Mouse (Mus musculus) myocyte (in vitro differentiated cells): ENCODE data around the gene Tet3. TPM values are rescaled to one million over a fixed set of nuclear protein-coding genes. Genes with fewer than 3 reads are reported as not detected.

Experiments
- H3K27me3 ChIP-seq: one replicate; pipeline ENCODE4 v1.6.1; 2011; ENCODE audit not compliant: control insufficient read depth, insufficient read depth, insufficient read length
- H3K36me3 ChIP-seq: one replicate; pipeline ENCODE4 v1.6.1; 2011; ENCODE audit not compliant: control insufficient read depth, insufficient read depth
- H3K4me2 ChIP-seq: one replicate; pipeline ENCODE4 v1.6.1; 2011; ENCODE audit warnings: low read depth, control low read depth
- H3K4me3 ChIP-seq: one replicate; pipeline ENCODE4 v1.5.1; 2011; ENCODE audit warnings: mild to moderate bottlenecking, control low read depth, moderate library complexity
- H3K79me2 ChIP-seq: one replicate; pipeline ENCODE4 v1.6.1; 2011; ENCODE audit not compliant: control insufficient read depth, insufficient read depth
- H3ac ChIP-seq: one replicate; pipeline ENCODE4 v1.6.1; 2011; ENCODE audit not compliant: control insufficient read depth, insufficient read length
- CEBPB ChIP-seq: IDR thresholded peaks from 2 replicates; pipeline ENCODE4 v1.6.1; 2011; ENCODE audit warnings: mild to moderate bottlenecking, moderate library complexity; ENCODE audit not compliant: poor library complexity, insufficient read depth, severe bottlenecking
- E2F4 ChIP-seq: IDR thresholded peaks from one replicate; pipeline ENCODE4 v1.6.1; 2011; ENCODE audit warnings: mild to moderate bottlenecking, control low read depth, moderate library complexity; ENCODE audit not compliant: insufficient read depth
- MAX ChIP-seq: IDR thresholded peaks from one replicate; pipeline ENCODE4 v1.6.1; 2011; ENCODE audit warnings: low read depth, mild to moderate bottlenecking, control low read depth
- MYOD1 ChIP-seq, 3 experiments: IDR thresholded peaks; one replicate each; pipeline ENCODE4 v1.6.1; 2011; ENCODE audit warnings: control low read depth in 2 of 3, low read depth in 2 of 3, mild to moderate bottlenecking in 2 of 3, moderate library complexity in 1 of 3; ENCODE audit not compliant: insufficient read length in 2 of 3, control insufficient read depth in 1 of 3
- MYOG ChIP-seq, 3 experiments: IDR thresholded peaks; one replicate each; pipeline ENCODE4 v1.6.1; 2011; ENCODE audit warnings: control low read depth in 2 of 3, low read depth in 2 of 3, mild to moderate bottlenecking in 2 of 3; ENCODE audit not compliant: insufficient read length in 2 of 3, control insufficient read depth in 1 of 3, insufficient read depth in 1 of 3
- POLR2A ChIP-seq: IDR thresholded peaks from one replicate; pipeline ENCODE4 v1.6.1; 2011; ENCODE audit warnings: low read depth, mild to moderate bottlenecking, control low read depth, moderate library complexity; ENCODE audit not compliant: insufficient read length
- POLR2AphosphoS2 ChIP-seq: IDR thresholded peaks from one replicate; pipeline ENCODE4 v1.6.1; 2011; ENCODE audit warnings: low read depth, control low read depth; ENCODE audit not compliant: insufficient read length
- REST ChIP-seq: IDR thresholded peaks from one replicate; pipeline ENCODE4 v1.6.1; 2011; ENCODE audit warnings: mild to moderate bottlenecking, control low read depth, moderate library complexity; ENCODE audit not compliant: insufficient read depth, insufficient read length
- SRF ChIP-seq: IDR thresholded peaks from one replicate; pipeline ENCODE4 v1.6.1; 2011; ENCODE audit warnings: low read depth; ENCODE audit not compliant: control insufficient read depth, insufficient read length
- TCF12 ChIP-seq: IDR thresholded peaks from one replicate; pipeline ENCODE4 v1.6.1; 2011; ENCODE audit warnings: mild to moderate bottlenecking, control low read depth; ENCODE audit not compliant: poor library complexity, insufficient read depth, severe bottlenecking
- TCF3 ChIP-seq: IDR thresholded peaks from one replicate; pipeline ENCODE4 v1.6.1; 2011; ENCODE audit warnings: low read depth, control low read depth; ENCODE audit not compliant: insufficient read length
- USF1 ChIP-seq: IDR thresholded peaks from one replicate; pipeline ENCODE4 v1.6.1; 2011; ENCODE audit warnings: low read depth, mild to moderate bottlenecking, control low read depth, moderate library complexity
- polyA plus RNA-seq: library from polyadenylated mRNA; unstranded; fragments of >200 nt; fragmentation: generic; extraction: Trizol; gene quantifications from one replicate; pipeline ENCODE4 v1.2.1, GENCODE M21; 2012; ENCODE audit warnings: missing spikeins

Gene Tet3
- polyA plus RNA-seq, 1 experiment, result 11.4 TPM

DNA sequence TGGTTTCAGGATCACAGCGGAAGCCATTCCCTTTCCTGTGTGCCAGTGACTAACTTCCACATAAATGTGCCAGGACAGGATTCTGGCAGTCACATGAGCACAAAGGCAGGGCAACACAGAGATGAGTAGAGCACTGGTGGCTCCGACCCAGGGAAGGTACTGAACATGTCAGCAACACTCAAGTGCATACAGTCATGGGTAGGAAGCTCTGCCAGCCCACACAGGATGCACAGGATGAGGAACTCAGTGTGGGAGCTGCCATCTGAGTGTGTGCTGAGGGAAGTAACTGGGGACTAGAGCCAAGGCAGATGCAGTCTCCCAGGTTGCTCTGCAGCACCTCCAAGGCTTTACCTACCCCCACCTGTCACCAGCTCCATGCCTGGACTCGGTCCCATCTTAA, 43.8 kb upstream of the Tet3 start:
- Histone ChIP-seq H3K36me3 (no peaks in the 10 kb centered on the region), H3ac (no peak overlapping the region), H3K79me2 (peaks cover 16% of the 10 kb centered on the region), H3K4me2 (no peak overlapping the region), H3K27me3 (no peaks in the 10 kb centered on the region), H3K4me3 (no peak overlapping the region)
- TF ChIP-seq POLR2A (no peak), USF1 (no peak), MYOD1 (IDR thresholded peaks at IDR 0.05; ENCODE audit: control insufficient read depth in 1 of 3, insufficient read length in 2 of 3, low read depth in 2 of 3) (no peak), E2F4 (no peak), SRF (no peak), MYOG (IDR thresholded peaks at IDR 0.05; ENCODE audit: control insufficient read depth in 1 of 3, insufficient read depth in 1 of 3, insufficient read length in 2 of 3, low read depth in 2 of 3) (no peak), TCF12 (no peak), CEBPB (no peak), POLR2AphosphoS2 (no peak), REST (no peak), TCF3 (no peak), MAX (no peak)

DNA sequence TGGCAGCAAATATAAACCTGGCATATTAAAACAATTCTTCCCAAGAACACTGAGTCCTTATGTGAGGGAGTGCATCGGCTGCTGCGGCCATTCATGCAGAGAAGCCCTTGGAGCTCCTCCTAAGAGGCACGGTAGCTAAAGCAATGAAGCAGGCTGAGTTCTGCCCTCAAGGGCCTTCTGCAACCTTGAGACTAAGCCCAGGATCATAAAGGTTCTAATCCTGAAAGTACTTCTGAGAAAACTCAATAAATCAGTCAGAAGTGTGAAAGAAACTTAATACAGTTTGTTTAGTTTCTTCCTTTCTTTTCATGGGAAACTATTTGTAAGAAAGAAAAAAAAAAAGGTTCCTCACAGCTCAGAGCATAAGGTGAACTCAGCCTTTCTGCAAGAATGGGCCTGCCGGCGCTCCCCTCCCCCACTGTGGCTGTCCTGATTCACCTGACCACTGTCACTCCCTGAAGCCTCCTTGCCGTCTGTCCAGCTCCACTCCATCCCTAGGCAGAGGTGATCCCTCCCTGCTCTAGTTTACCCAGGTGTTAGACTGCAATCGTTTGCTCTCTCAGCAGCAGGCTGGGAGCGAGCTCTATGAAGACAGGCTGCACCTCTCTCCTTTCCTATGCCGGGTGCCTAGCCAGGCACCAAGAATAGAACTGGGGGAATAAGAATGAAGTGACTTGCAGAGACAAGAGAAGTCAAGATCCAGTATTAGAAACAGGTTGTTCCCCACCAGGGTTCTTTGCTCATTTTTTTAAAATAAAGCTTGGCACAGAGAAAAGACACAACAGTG, 42.8 kb upstream of the Tet3 start:
- H3ac ChIP-seq, result no peak overlapping the region
- H3K79me2 ChIP-seq, result peaks cover 16% of the 10 kb centered on the region
- no peak overlapping the region for H3K4me2 ChIP-seq
- no peaks in the 10 kb centered on the region for H3K27me3 ChIP-seq
- no peaks in the 10 kb centered on the region for H3K36me3 ChIP-seq
- H3K4me3 ChIP-seq, result no peak overlapping the region
- no peak for TF ChIP-seq POLR2A
- no peak for TF ChIP-seq USF1
- no peak for TF ChIP-seq CEBPB
- no peak for TF ChIP-seq TCF12
- no peak for TF ChIP-seq MYOD1 (IDR thresholded peaks at IDR 0.05; ENCODE audit: control insufficient read depth in 1 of 3, insufficient read length in 2 of 3, low read depth in 2 of 3)
- no peak for TF ChIP-seq TCF3
- TF ChIP-seq REST, result no peak

DNA sequence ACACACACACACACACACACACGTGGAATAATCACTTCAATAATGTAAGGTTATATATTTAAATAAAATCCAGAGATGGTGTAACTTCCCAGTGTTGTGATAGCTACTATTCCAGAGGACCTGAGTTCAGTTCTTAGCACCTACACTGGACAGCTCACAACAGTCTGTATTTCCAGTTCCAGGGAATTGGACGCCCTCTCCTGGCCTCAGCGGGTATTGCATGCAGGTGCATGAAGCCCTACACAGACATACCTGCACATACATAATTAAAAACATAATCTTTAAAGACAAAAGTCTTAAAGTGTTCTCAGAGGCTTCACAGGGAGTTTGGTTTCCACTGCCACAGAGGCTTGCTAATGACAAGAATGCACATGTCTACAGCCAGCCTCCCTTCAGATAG, 41.6 kb upstream of the Tet3 start:
- Histone ChIP-seq H3K27me3 (no peaks in the 10 kb centered on the region), H3K79me2 (peaks cover 9% of the 10 kb centered on the region), H3K4me3 (no peak overlapping the region), H3K4me2 (no peak overlapping the region), H3K36me3 (no peaks in the 10 kb centered on the region), H3ac (no peak overlapping the region)
- no peak for TF ChIP-seq TCF12
- no peak for TF ChIP-seq CEBPB
- no peak for TF ChIP-seq REST
- TF ChIP-seq POLR2AphosphoS2, result no peak
- no peak for TF ChIP-seq E2F4
- no peak for TF ChIP-seq USF1
- no peak for TF ChIP-seq MYOG (IDR thresholded peaks at IDR 0.05; ENCODE audit: control insufficient read depth in 1 of 3, insufficient read depth in 1 of 3, insufficient read length in 2 of 3, low read depth in 2 of 3)
- TF ChIP-seq MAX, result no peak
- TF ChIP-seq POLR2A, result no peak
- TF ChIP-seq TCF3, result no peak
- no peak for TF ChIP-seq MYOD1 (IDR thresholded peaks at IDR 0.05; ENCODE audit: control insufficient read depth in 1 of 3, insufficient read length in 2 of 3, low read depth in 2 of 3)
- no peak for TF ChIP-seq SRF

DNA sequence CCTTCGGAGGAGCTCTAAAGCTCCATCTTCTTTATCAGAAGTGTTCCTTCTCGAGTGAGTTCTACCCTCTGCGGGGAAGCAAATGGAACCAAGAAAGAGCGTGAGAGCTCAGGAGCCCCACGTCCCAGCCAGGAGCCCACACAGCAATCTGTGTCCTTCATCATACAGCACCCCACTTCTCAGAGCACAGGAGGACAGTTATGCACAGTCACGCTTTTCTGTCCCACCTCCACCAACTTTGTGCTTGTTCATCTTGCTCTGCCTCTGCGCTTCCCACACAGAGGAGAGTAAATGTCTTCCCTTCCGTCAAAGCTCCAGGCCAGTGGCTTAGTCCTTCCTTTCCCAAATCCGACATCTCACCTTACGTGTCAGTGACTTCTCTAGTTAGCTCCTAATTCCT, 40.2 kb upstream of the Tet3 start:
- Histone ChIP-seq H3K79me2 (no peaks in the 10 kb centered on the region), H3K4me2 (no peak overlapping the region), H3K4me3 (no peak overlapping the region), H3K36me3 (peaks cover under 1% of the 10 kb centered on the region), H3K27me3 (no peaks in the 10 kb centered on the region), H3ac (no peak overlapping the region)
- no peak for TF ChIP-seq POLR2AphosphoS2
- TF ChIP-seq MYOG (IDR thresholded peaks at IDR 0.05; ENCODE audit: control insufficient read depth in 1 of 3, insufficient read depth in 1 of 3, insufficient read length in 2 of 3, low read depth in 2 of 3), result no peak
- TF ChIP-seq TCF12, result no peak
- no peak for TF ChIP-seq CEBPB
- TF ChIP-seq MAX, result no peak
- no peak for TF ChIP-seq REST
- no peak for TF ChIP-seq E2F4
- no peak for TF ChIP-seq POLR2A
- TF ChIP-seq SRF, result no peak
- no peak for TF ChIP-seq USF1
- TF ChIP-seq MYOD1 (IDR thresholded peaks at IDR 0.05; ENCODE audit: control insufficient read depth in 1 of 3, insufficient read length in 2 of 3, low read depth in 2 of 3), result no peak
- no peak for TF ChIP-seq TCF3
